Mouse (Mus musculus) G1E (cell line): ENCODE data around the gene Dcst2.

Experiments
- CTCF ChIP-seq: IDR thresholded peaks from 2 replicates; pipeline ENCODE4 v1.5.1; 2012; ENCODE audit warnings: low read depth, low read length, inconsistent platforms, mixed read lengths
- GATA1 ChIP-seq: IDR thresholded peaks from 2 replicates; pipeline ENCODE4 v1.6.1; 2012; ENCODE audit warnings: borderline replicate concordance, low read length, inconsistent platforms, mixed read lengths
- GATA2 ChIP-seq: IDR thresholded peaks from 2 replicates; pipeline ENCODE4 v1.6.1; 2012; ENCODE audit warnings: low read depth, low read length, inconsistent platforms, borderline replicate concordance
- POLR2AphosphoS5 ChIP-seq: IDR thresholded peaks from 2 replicates; pipeline ENCODE4 v1.6.1; 2012; ENCODE audit warnings: low read depth, low read length, inconsistent platforms; ENCODE audit not compliant: insufficient replicate concordance
- TAL1 ChIP-seq: conservative IDR thresholded peaks from 2 replicates; pipeline ENCODE4 v1.6.1; 2012; ENCODE audit warnings: low read depth, low read length, inconsistent platforms, mixed read lengths

DNA sequence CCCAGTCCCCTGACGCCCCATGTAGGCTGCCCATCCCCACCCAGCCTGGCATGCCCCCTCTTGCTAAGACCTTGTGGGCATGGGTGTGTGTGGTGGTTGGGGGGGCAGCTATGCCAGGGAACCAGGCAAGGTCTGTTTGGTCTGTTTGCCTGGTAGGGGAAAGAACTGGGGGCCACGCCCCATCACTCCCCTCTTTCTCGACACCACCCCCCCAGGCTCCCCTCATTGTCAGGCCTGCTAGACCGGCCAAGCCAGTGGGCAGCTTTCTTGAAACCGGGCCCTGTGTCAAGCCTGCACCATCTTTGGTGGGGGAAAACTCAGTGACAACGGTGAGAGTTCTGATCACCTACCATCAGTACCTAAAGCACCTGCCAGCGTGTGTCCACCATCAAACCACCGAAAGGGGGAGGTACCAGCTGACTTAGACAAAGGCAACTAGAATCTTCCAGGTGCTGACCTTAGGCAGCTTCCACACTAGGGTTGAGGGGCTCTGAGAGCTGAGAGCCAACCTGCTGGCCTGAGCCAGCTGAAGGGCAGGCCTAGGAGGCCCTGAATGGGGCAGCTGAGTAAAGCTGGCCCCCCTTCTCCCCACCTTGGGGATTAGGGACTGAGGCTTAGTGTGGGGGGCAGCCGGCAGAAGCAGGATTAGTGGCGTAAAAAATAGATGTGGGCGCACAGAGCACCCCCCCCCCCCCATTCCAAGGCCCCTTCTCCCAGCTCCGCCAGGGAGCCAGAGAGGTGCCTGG is 22.7 kb downstream of the Dcst2 start:
- TF ChIP-seq CTCF: no peak
- TF ChIP-seq TAL1: no peak
- TF ChIP-seq POLR2AphosphoS5: no peak
- TF ChIP-seq GATA2: no peak
- no peak for TF ChIP-seq GATA1
